Mouse (Mus musculus) Muller cell, postnatal 12 days (primary cell): ENCODE results near the gene Sh2b3.

ENCODE experiments used
- DNase-seq: peaks from one replicate; pipeline ENCODE4 v3.0.0-alpha.2; 2015; ENCODE audit errors: inconsistent ontology term

Sh2b3 gene

DNA sequence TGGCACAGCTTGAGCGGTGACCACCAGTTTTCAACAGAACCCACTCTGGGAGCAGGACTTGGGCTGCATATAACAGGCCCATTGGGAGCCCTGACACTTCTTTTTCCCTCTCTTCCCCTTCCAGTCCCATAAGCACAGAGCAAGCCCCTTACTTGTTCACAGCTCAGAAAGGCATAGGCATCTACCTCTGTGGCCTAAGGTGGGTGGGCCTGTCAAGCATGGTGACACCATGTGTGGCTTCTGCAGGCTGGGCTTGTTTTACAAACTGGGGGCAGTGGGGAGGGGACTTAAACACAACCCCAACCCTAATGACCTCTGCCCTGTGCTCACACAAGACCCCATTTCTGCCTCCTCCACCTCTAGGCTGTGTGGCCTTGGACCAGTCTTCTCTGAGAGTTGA is 13.8 kb downstream of the Sh2b3 start:
- no peak for DNase-seq

DNA sequence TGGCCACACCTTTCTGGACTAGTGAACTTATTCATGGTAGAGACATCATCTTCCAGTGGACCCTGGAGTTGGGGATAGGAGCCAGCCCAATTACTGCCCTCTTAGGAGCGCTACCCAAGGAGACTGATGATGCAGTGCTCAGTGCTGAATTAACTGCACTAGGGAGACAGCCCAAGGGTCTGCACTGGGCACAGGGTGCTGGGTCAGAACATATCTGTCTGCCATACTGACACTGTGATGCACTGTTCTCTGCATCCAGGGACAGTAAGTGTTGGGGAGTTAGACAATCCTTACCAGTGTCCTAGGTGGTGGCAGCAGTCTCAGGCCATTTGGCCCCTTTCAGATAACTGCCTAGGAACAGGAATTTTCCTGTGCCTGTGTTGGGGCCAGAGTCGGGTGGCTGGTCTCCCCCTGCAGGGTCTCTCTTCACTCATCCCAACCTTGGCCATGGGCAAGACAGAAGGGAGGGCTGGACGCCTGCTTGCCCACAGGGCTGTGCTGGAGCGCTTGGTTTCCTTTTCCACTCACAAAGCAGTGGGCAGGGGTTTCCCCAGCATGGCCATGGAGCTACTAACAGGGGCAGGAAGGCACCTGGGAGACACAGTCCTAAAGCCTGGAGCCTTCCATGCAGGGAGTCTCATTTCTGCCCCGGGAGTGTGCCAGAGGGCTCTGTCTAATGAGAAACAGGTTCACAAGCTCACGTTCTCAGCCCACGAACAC is 14.5 kb downstream of the Sh2b3 start:
- DNase-seq, result no peak

DNA sequence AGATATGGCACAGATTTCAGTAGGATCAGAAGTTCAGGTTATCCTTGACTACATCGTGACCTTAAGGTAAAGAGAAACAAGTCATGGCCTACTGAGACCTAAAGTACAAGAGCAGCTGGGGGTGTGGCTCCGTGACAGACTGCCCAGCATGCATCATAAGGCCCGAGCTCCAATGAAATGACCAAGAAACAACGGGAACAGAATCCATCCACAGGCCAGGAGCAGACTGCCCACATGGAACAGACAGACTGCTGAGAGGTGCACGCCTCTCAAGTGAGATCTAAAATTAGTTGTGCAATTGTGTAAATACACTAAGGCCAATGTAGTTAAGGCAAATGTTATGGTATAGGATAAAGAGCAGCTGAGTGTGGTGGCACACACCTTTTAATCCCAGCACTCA is 15.9 kb downstream of the Sh2b3 start:
- DNase-seq, result no peak

GRCm38 (mm10) chr5:121821116-121821515 is 16.3 kb downstream of the Sh2b3 start:
- DNase-seq, result no peak

- no peak for DNase-seq
These were observed 16.8 kb downstream of the Sh2b3 start for GRCm38 (mm10) chr5:121820657-121821056.

DNA sequence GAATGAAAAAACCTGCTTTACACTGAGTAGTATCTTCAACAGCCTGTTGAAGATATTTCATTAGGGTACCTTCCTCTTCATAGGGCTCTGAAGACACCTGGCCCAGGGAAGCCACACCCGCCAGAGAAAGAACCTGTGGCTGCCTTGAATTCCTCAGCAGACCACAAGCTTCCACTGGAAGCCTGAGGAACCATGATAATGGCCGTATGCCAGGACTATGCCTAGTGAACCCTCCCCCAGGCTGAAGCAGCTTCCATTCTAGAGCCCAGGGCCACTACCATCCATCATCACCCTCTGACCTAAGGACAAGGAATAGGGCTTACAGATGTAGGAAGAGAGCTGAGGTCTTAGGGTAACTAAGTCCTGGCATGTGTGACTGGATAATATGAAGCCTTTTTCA is 17.3 kb downstream of the Sh2b3 start:
- peak; percentile 64 for DNase-seq

DNA sequence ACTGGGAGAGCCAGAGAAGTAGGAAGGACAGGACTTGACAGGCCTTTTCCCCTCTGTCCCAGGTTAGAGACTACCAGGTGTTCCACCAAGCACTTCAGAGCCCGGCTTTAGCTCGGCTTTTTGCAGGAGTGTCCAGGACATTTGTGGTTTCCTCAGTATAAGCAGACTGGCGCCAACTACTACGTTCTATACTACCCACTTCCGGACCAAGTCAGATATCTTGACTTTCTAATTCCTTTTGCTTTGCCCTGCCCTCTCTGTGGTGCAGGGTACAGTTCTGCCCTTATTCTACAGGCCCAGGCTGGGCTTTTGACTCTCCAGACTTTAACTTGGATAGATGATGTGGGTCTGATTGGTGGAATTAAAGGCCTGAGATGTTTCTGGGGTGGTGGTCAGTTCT is 17.9 kb downstream of the Sh2b3 start:
- no peak for DNase-seq

DNA sequence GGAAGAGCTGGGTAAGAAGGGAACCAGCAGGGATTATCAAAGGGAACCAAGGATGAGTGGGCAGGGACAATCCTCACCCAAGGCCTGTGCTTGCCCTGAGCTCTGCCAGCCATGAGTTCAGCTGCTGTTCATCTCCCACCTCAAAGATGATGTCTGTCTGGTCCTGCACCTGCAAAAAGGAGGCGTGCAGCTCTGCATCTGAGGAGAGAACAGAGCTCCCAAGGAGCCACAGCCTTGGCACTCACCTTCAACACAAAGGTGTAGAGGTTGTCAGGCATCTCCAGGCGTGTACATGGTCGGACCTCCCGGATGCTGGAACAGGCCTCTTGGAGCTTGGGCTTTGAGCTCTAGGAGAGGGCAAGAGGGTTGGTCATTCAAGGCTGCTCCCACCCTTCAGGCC is 18.6 kb downstream of the Sh2b3 start:
- no peak for DNase-seq

- DNase-seq, result no peak
These were observed 19.0 kb downstream of the Sh2b3 start for GRCm38 (mm10) chr5:121818401-121818800.

- no peak for DNase-seq
These were observed 19.9 kb downstream of the Sh2b3 start for GRCm38 (mm10) chr5:121817551-121817950.

DNA sequence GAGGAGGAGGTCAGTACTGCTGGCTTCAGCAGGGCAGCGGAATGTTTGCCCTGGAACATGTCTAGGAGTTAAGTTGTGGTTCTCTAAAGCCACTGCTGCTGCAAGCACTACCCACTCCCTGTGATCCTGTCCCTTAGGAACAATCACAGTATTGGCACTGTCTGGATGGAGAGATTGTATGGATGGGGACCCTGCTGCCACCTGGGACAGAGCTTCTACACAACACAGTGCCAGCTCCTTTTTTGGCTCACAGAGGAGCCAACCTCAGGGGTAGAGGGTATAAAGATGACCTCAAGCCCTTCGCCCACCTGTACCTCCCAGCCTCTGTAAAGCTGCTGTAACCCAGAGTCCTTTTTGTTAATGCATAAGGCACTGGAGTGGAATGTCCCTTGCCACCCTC is 20.8 kb downstream of the Sh2b3 start:
- DNase-seq, result no peak

DNA sequence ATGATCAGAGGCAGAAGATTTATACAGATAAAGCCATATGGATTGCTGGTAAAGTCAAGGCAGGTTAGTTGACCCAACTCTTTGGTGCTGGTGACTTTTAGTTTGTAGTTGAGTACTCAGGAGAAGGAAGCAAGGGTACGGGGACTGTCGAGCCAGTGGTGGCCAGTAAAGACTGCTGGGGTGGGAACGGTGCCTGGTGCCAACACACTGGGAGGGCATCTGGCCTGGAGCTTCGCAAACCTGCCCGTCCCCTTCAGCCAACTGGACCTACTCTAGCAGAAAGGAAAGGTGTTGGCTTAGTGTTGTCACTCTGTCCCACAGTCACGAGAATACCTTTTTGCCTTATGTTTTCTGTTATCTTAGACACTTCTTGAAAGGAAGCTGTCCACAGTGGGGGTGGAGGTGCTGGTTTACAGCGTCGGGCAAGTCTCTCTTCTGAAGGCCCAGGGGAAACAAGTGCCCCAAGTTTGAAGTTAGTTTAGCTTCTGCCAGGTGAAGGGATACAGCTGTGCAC is 21.5 kb downstream of the Sh2b3 start:
- no peak for DNase-seq

DNA sequence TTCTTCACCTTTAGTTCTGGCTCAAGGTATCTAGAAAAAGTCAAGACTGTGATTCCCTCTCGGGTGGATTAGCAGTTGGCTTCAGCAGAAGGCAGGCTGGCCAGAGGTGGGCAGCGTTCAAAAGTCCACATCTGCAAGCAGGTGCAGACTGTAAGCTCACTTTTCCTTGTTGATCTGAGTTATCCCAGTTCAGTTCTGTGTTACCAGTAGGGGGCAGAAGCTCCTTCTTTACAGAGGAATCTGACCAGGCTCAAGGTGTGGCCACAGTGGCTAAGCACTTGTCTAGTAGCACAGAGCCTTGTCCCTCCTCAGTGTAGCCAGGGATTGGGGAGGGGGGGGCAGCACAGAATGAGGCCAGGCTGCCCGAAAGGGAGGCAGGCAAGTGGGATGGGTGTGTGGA is 22.4 kb downstream of the Sh2b3 start:
- DNase-seq, result peak; percentile 40

DNA sequence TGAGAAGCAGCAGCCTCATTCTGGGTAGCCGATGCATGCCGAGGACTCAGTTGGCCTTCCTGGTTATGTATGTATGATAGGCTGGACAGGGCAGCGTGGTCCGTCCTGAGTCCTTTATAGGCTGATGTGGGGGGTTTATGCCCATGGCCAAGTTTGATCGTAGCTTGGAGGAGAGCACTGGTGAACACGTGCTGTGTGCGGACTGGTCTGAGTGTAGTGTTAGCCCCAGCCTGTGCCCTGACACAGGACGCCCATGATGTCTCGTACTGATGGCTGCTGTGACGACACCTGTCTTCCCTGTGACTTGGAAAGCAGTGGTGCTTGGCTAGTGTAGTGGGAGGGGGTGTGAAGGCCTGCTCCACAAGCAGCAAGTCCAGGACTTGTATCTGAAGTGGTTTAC is 23.7 kb downstream of the Sh2b3 start:
- no peak for DNase-seq

GRCm38 (mm10) chr5:121812526-121813243 is 24.8 kb downstream of the Sh2b3 start:
- DNase-seq, result no peak

GRCm38 (mm10) chr5:121811485-121811931 is 25.9 kb downstream of the Sh2b3 start:
- DNase-seq, result no peak

DNA sequence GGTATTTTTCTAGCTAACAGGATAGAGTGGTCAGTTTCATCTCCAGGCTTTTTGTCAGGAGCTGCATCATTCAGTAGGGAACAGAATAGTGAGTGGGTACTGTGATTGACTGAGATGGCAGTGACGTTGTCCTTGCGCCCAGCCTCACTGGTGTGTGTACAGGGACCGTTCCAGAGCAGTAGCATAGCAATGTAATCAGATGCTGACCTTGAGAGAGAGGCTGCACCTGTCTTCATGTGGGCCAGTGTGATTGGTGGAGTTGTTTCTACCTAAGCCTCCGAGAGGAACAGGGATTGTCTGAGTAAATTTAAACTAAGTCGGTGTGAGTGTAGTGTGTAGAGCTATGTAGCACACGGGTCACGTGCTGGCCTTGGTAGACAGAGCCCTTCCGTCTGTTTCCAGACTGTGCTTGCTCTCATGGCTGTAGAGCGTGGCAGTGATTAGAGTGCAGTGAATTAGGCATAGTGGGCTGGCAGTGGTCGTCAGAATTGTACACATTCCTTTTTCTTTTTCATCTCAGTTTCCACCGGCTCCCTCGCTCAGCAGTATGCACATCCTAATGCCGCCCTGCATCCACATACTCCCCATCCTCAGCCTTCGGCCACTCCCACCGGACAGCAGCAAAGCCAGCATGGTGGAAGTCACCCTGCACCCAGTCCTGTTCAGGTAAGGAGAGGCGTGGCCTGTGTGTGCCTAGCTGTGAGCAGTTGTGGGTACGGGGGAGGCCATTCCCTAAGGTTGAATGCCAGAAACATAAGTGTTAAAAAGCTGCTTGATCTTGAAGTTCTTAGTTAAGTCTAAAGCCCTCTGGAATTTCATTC is 26.9 kb downstream of the Sh2b3 start:
- no peak for DNase-seq

DNA sequence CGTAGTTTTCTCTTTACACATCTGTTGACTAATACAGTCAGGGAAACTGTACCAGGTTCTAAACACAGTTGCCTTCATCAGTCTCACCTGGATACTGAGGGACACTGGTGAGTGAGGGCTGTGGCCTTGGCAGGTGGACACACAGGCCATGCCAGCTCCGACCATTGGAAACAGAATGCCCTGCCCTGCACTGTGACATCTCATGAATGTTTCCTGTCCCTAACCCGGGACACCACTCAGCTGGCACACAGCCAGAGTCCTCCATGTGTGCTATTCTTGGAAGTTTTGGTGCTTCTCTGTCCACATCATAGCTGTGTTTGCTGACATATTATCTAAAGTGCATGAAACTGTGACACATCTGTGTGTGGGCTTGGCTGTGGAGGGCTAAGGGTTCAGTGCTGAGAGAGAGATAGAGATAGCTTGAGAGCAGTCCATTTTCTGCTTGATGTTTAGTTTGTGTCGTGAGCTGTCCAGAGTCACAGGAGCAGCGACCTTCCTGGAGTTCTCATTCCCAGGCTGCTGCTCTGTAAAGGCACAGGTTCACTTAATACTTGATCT is 27.7 kb downstream of the Sh2b3 start:
- no peak for DNase-seq

DNA sequence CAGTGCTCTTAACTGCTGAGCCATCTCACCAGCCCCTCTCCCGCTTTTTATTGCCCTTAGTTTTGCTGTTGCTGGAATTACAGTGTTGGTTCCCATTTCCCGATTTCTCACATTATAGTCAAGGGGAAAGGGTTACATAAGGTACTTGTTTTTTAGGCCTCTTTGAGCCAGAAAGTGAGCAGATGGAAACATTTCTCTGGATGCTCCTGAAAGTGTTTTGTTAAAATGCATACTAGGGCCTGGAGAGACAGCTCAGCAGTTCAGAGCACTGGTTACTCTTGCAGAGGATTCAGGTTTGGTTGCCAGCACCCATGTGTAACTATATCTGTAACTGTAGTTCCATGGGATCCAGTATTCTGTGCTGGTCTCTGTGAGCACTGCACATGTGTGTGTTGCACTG is 29.2 kb downstream of the Sh2b3 start:
- DNase-seq, result no peak

DNA sequence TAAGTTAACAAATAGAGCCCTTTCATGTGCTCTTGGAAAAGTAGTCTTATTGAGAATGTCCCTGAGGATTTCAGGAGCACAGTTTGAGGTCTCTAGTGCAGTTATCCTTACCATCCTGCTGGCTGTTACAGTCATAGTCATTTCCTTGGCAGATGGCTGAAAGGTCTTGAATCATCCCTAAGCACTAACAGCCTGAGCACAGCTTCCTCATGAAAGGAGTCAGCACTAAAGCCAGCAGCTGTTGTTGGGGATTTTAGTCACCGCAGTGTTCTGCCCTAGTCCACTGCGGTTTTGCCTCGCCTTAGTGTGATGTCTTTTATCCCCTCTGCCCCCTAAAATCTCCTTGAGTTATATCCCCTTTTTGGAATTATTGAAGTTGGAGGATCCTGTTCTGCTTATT is 30.3 kb downstream of the Sh2b3 start:
- DNase-seq, result peak; percentile 20

GRCm38 (mm10) chr5:121798447-121798846 is 39.0 kb downstream of the Sh2b3 start:
- DNase-seq, result no peak

GRCm38 (mm10) chr5:121795800-121796199 is 41.6 kb downstream of the Sh2b3 start:
- DNase-seq, result no peak
